Mouse (Mus musculus): ENCODE measurements at regions not wholly inside any gene's neighbourhood (a gene's known extent, or its start where the extent isn't known, plus 50 kb on each side); places are given as distances from the start of the nearest gene placed in this dataset.

GRCm38 (mm10) chr5:42364116-42364515 lies 296.4 kb downstream of the Gm16223 start:
- no peak for DNase-seq

- DNase-seq, result no peak
These were observed 320.2 kb downstream of the Gm16223 start for GRCm38 (mm10) chr5:42387959-42388358.

GRCm38 (mm10) chr5:42396695-42397094 lies 328.9 kb downstream of the Gm16223 start:
- DNase-seq, result no peak

- DNase-seq, result no peak
These were observed 342.2 kb downstream of the Gm16223 start for GRCm38 (mm10) chr5:42409981-42410380.

- DNase-seq, result no peak
These were observed 344.5 kb downstream of the Gm16223 start for GRCm38 (mm10) chr5:42412296-42412695.

- no peak for DNase-seq
These were observed 358.1 kb downstream of the Gm16223 start for GRCm38 (mm10) chr5:42425902-42426301.

GRCm38 (mm10) chr5:42433147-42433546 lies 365.4 kb downstream of the Gm16223 start:
- DNase-seq, result peak; percentile 2

GRCm38 (mm10) chr5:42448644-42449043 lies 380.9 kb downstream of the Gm16223 start:
- DNase-seq, result no peak

GRCm38 (mm10) chr5:42449581-42449980 lies 381.8 kb downstream of the Gm16223 start:
- DNase-seq, result no peak

- DNase-seq, result no peak
These were observed 385.9 kb downstream of the Gm16223 start for GRCm38 (mm10) chr5:42453707-42454106.

GRCm38 (mm10) chr5:42461195-42461594 lies 393.4 kb downstream of the Gm16223 start:
- no peak for DNase-seq

GRCm38 (mm10) chr5:42464814-42465213 lies 397.1 kb downstream of the Gm16223 start:
- DNase-seq, result no peak

- no peak for DNase-seq
These were observed 405.7 kb downstream of the Gm16223 start for GRCm38 (mm10) chr5:42473493-42473892.

GRCm38 (mm10) chr5:42502124-42502801 lies 434.5 kb downstream of the Gm16223 start:
- DNase-seq, result no peak

GRCm38 (mm10) chr5:42502802-42503136 lies 435.0 kb downstream of the Gm16223 start:
- no peak for DNase-seq

- peak; percentile 42 for DNase-seq
These were observed 441.4 kb downstream of the Gm16223 start for GRCm38 (mm10) chr5:42509200-42509599.

GRCm38 (mm10) chr5:42523116-42524113 lies 455.7 kb downstream of the Gm16223 start:
- DNase-seq, result peak; percentile 35

- no peak for DNase-seq
These were observed 457.7 kb downstream of the Gm16223 start for GRCm38 (mm10) chr5:42525431-42525830.

GRCm38 (mm10) chr5:42560537-42560936 lies 492.8 kb downstream of the Gm16223 start:
- DNase-seq, result no peak

GRCm38 (mm10) chr5:42563406-42563805 lies 495.6 kb downstream of the Gm16223 start:
- DNase-seq, result no peak

GRCm38 (mm10) chr5:42575971-42576370 lies 508.2 kb downstream of the Gm16223 start:
- DNase-seq, result peak; percentile 52

GRCm38 (mm10) chr5:42578208-42578844 lies 510.6 kb downstream of the Gm16223 start:
- DNase-seq, result no peak

- no peak for DNase-seq
These were observed 552.9 kb downstream of the Gm16223 start for GRCm38 (mm10) chr5:42620698-42621097.

Data from layer of hippocampus, adult 9-11 months (tissue).